9 mouse cellular contexts compared by ENCODE assay signal in genomic region chr2:21141520-21142203, GRCm38 (mm10).
DNase-seq lines count a peak whose midpoint lies in the region; ATAC-seq and TF ChIP-seq lines count a peak whose summit lies in the region.
"Had no signal": no experiment of that assay in that cellular context is flagged by ENCODE, and none has a peak within 500 bp of the region (broad histone marks: within the 10 kb centered on the region; RNA-seq: fewer than 3 reads in every experiment).

No protein-coding gene starts in this region.

- WGBS in hindbrain, embryonic 10.5 days, result under 1% methylated on average over 46 of the region's 46 CpGs
- under 1% methylated on average over 41 of the region's 46 CpGs for WGBS in lung, postnatal 0 days

- no peak overlapping the region for H3K27ac ChIP-seq in ES-E14 (ENCODE audit: insufficient read depth, low read depth, low read length, poor library complexity, severe bottlenecking)
- peak overlapping the region; percentile 94 for H3K27ac ChIP-seq in hindbrain, embryonic 10.5 days
- no peak overlapping the region for H3K27ac ChIP-seq in lung, postnatal 0 days (ENCODE audit: low read length)

- H3K36me3 ChIP-seq in ES-E14 (ENCODE audit: control insufficient read depth, insufficient read depth, low read length, poor library complexity, severe bottlenecking), result no peaks in the 10 kb centered on the region
- no peaks in the 10 kb centered on the region for H3K36me3 ChIP-seq in hindbrain, embryonic 10.5 days
- H3K36me3 ChIP-seq in lung, postnatal 0 days (ENCODE audit: insufficient read depth, low read length), result no peaks in the 10 kb centered on the region

- TF ChIP-seq EP300 in lung, postnatal 0 days (IDR thresholded peaks at IDR 0.05), result no peak

- H3K27me3 ChIP-seq in hindbrain, embryonic 10.5 days (ENCODE audit: insufficient read depth, poor library complexity, severe bottlenecking), result peaks cover 9% of the 10 kb centered on the region; the same call in 1 of the 2 replicates
- no peaks in the 10 kb centered on the region for H3K27me3 ChIP-seq in lung, postnatal 0 days (replicated peaks; ENCODE audit: insufficient read depth, low read length)
- H3K27me3 ChIP-seq: CH12.LX had no signal

- TF ChIP-seq CTCF in lung, postnatal 0 days (IDR thresholded peaks at IDR 0.05), result peak; percentile 10; the same call in 1 of the 2 replicates

- H3K4me1 ChIP-seq in ES-E14 (ENCODE audit: control insufficient read depth in 2 of 2, insufficient read depth in 2 of 2, low read length in 2 of 2, poor library complexity in 1 of 2), result no peaks in the 10 kb centered on the region
- peaks cover 20% of the 10 kb centered on the region for H3K4me1 ChIP-seq in hindbrain, embryonic 10.5 days (replicated peaks)
- no peaks in the 10 kb centered on the region; the same call in 1 of the 2 replicates for H3K4me1 ChIP-seq in lung, postnatal 0 days (ENCODE audit: insufficient read depth, low read depth, low read length)

- ATAC-seq in lung, postnatal 0 days, result peak; percentile 70

- H3K9me3 ChIP-seq in ES-E14 (ENCODE audit: control insufficient read depth, insufficient read depth, low read depth, low read length), result no peaks in the 10 kb centered on the region
- peaks cover 11% of the 10 kb centered on the region for H3K9me3 ChIP-seq in hindbrain, embryonic 10.5 days
- no peaks in the 10 kb centered on the region for H3K9me3 ChIP-seq in lung, postnatal 0 days (ENCODE audit: low read length)

- in situ Hi-C loops in ES-E14 (cut with MboI; ENCODE audit: low sequenced_read_pairs in 2 of 2, unreplicated experiment in 2 of 2), result no loop called here

- peak; percentile 31 for DNase-seq in ES-E14 (ENCODE audit: low read depth, low spot score)
- DNase-seq in cerebellum, postnatal 10 days, result peak; percentile 76 to 78
- peak; percentile 7 to 20 for DNase-seq in frontal cortex, postnatal 14 days (ENCODE audit: low spot score in 2 of 2)
- DNase-seq in hindbrain, embryonic 10.5 days (ENCODE audit: low spot score), result peak; percentile 73
- peak; percentile 34 for DNase-seq in layer of hippocampus, postnatal 25 days (ENCODE audit: extremely low spot score in 1 of 2, low spot score in 1 of 2)
- peak; percentile 69 for DNase-seq in lung, postnatal 0 days (ENCODE audit: low spot score)
- DNase-seq in ovary, postnatal 14 days (ENCODE audit: low spot score), result peak; percentile 34
- peak; percentile 57 to 77 for DNase-seq in urinary bladder, postnatal 4 days (ENCODE audit: low spot score in 2 of 2)

- H3K9ac ChIP-seq in ES-E14 (ENCODE audit: insufficient read depth, low read depth, low read length, poor library complexity, severe bottlenecking), result peak overlapping the region; percentile 45
- H3K9ac ChIP-seq in lung, postnatal 0 days (replicated peaks; ENCODE audit: low read depth), result no peak overlapping the region

- peak overlapping the region; percentile 100 for H3K4me2 ChIP-seq in lung, postnatal 0 days (replicated peaks; ENCODE audit: low read depth, low read length)

- H3K4me3 ChIP-seq in ES-E14 (ENCODE audit: insufficient read depth in 1 of 2, low read depth in 1 of 2, low read length in 2 of 2, poor library complexity in 1 of 2, severe bottlenecking in 1 of 2), result peak overlapping the region; percentile 67 to 72
- H3K4me3 ChIP-seq in hindbrain, embryonic 10.5 days, result peak overlapping the region; percentile 67
- peak overlapping the region; percentile 51 for H3K4me3 ChIP-seq in lung, postnatal 0 days (ENCODE audit: low read depth, low read length)

TF ChIP-seq in ES-E14, 5 proteins besides CTCF, POLR2A, EP300 and RAD21:
- no peak for TF ChIP-seq MAFK (IDR thresholded peaks at IDR 0.05; ENCODE audit: insufficient read depth, low read depth, low read length)
- TF ChIP-seq ZC3H11A (IDR thresholded peaks at IDR 0.05; ENCODE audit: borderline replicate concordance, low read depth, low read length), result no peak
- no peak for TF ChIP-seq ZNF384 (IDR thresholded peaks at IDR 0.05; ENCODE audit: low read depth, low read length)
- no peak; the same call in 1 of the 2 replicates for TF ChIP-seq CHD2 (IDR thresholded peaks at IDR 0.05; ENCODE audit: low read depth, low read length)
- TF ChIP-seq HCFC1 (IDR thresholded peaks at IDR 0.05; ENCODE audit: borderline replicate concordance, insufficient read depth, low read length), result no peak

Comparison
In these comparisons a context has a peak if more than half of its experiments do, and no peak if none do; other contexts are left out.
1. DNase-seq: peak in every context shown above with its lines; median percentile 77 in cerebellum, postnatal 10 days; 73 in hindbrain, embryonic 10.5 days; 69 in lung, postnatal 0 days; 67 in urinary bladder, postnatal 4 days; 34 in layer of hippocampus, postnatal 25 days; 34 in ovary, postnatal 14 days; 31 in ES-E14; 14 in frontal cortex, postnatal 14 days.